Mouse (Mus musculus): ENCODE measurements around the gene Farp1.

DNA sequence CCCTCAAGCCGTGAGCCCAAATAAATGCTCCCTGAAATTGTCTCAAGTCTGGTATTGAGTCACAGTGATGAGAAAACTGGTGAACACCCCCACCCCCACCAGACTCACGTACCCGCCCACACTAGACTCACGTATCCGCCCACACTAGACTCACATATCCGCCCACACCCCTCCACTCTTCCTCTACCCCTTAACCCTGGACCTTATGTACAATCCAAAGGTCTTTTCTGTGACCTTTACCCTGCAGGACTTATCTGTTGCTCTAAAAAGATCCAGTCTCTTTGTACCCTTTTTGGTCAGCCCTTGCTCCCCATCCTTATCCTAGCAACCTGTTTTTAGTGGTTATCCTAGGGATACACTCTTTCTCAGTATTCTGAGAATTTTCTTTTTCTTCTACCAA lies 58.9 kb downstream of the Farp1 start:
- TF ChIP-seq CTCF (IDR thresholded peaks at IDR 0.05; ENCODE audit: low read depth, low read length) = no peak
- no peak for TF ChIP-seq GATA1 (IDR thresholded peaks at IDR 0.05; ENCODE audit: borderline replicate concordance, low read length)
- no peak for TF ChIP-seq TAL1 (conservative IDR thresholded peaks at IDR 0.05; ENCODE audit: low read depth, low read length)
- TF ChIP-seq POLR2AphosphoS5 (IDR thresholded peaks at IDR 0.05; ENCODE audit: insufficient replicate concordance, low read depth, low read length) = no peak

Measured in G1E (cell line).